Mouse (Mus musculus): ENCODE data around the gene Nckap5.

Gene Nckap5

DNA sequence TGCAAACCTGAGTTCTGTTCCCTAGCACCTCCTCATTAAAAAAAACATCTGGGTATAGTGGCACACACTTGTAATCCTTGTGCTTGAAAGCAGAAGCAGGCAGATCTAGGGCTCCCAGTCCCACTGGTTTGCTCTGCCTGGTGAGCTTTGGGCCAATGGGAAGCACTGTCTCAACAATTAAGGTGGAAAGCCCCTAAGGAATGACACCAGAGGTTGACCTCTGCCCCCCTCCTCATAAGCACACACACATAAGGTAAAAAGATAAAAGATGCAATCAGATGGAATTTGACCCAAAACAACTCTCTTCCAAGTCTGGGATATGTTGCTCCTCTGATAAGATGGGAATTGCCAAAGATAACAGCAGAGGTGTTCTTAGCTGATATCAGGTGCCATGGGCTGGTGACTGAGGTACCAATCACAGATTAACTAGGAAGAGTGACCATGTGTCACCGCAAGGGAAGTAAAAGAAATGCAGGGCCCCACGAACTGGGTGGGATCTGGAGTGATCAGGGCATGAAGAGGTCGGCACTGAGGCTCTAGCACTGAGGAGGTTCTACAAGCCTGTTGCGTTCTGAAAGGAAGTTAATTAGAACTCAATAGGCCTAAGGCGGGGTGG lies 110.8 kb downstream of the Nckap5 start:
- no peak for DNase-seq (ENCODE audit: extremely low read depth, insufficient read length, low spot score)

DNA sequence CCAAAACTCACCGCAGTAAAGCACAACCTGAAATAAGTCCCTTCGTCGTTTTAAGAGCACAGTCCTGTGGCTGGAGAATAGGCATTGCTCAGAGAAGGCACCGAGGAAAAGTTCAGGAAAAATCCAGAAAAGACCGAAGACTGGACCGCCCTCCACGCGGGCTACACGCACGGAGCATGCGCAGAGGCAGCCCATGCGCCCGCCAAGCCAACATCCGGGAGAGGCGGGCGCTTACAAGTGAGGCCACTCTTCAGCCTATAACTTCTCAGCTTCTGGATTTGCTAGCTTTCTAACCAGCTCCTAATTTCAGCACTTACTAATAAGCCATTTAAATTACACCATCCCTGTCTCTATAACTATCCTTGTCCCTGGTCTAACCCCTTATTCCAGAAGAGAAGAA lies 124.0 kb downstream of the Nckap5 start:
- no peak for DNase-seq (ENCODE audit: extremely low read depth, insufficient read length, low spot score)

DNA sequence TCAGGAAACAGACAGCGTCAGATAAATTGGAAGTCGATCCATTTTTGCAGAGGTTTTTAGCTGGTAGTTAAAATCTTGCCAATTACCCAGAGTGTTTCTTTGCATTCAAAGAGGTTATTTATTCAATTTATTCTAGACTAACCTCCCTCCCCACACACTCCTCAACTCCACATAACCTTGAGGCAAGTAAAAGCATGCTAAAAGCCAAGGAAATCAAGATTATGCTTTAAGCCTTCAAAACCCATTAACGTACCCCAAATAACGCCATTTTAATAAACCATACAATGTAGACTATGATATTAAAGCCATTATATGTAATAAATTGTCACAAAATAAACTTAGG lies 129.7 kb downstream of the Nckap5 start:
- DNase-seq (ENCODE audit: extremely low read depth, insufficient read length, low spot score): no peak

DNA sequence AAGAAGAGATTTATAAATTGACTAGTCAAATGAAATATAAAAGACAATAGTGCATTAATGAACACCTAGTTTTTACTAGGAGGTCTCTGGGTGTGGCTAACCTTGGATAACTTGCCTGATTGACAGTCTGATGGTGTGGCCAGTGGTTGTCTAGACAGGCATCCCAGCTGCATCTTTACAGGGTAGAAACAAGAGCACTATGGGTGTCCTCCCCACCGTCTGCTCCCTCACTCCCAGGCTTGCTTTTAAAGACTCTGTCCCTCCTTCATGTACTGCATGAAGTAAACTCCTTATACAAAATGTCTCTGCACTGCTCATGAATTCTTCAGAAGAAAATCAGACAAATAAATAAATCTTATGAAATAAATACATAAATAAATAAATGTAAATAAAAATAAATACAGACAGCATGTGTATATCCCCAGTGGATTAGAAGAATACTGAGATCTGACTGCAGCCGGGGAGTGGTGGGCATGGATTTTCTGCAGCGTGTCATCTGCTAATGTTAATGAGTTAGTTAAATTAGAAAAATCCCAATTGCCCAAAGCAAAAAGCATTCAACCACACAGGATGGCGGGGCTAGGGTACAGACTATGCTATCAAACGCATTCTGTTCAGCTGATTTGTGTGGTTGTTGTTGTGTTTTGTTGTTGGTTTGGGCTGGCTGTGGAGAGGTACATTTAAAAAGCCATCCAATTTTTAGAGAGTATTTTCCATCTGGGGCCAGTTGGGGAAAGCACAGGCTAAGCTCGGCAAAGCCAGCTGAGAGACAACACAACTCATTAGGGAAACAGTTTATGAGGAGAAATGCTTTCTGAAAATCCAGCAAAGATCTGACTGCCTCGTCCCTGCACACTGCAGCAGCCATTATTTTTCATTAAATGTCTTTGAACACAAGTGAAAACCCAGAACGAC lies 130.3 kb downstream of the Nckap5 start:
- no peak for DNase-seq (ENCODE audit: extremely low read depth, insufficient read length, low spot score)

DNA sequence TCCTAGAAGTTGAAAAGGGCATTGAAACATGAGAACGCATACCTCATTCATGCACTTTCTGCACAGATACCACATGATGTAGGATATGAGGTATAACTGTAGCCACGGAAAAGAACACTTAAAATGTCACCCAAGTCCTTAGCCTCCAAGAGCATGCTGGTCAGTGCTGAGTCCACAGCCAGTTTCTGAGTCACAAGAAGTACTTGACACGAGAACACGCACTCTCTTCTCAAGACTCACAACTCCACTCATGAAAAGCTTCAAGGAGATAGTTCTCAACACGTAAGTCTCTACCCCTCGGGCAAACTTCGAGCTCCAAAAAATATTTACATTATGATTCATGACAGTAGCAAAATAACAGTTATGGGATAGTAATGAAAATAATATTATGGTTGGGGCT lies 137.0 kb downstream of the Nckap5 start:
- DNase-seq (ENCODE audit: extremely low read depth, insufficient read length, low spot score): no peak

DNA sequence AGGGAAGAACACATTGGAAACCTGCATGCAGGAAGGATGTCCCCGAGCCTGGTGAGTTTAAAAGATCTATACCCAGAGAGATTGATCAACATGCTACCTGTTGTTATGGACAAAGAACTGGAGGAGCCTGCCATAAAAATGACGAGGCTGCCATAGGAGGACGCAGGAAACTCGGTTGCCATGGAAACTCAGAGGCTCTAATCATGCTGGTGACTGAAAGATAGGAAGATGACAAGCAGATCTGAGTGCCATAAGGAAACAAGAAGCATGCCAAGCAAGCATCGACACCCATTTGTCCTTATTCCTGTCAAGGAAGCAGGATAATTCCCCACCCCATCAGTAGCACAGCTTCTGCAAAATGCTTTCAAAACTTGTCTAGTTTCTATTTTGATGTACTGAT lies 142.0 kb downstream of the Nckap5 start:
- DNase-seq (ENCODE audit: extremely low read depth, insufficient read length, low spot score): no peak

DNA sequence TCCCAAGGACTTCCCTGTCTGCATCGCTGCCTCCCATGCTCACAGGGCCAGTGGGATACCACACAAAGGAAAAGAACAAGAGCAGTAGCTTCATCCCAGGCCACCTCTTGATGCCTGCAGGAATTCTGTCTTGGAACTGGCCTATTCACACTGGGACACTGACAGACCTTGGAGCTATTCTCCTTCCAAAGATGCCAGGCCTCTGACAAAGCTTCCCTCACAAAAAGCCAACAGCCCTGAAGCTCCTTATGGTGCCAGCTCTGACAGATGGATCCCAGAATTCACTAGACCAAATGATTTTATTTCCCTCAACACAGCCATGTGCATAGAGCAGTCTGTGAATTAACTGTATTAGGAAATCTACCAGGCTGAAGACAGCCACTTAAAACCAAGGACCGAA lies 143.9 kb downstream of the Nckap5 start:
- DNase-seq (ENCODE audit: extremely low read depth, insufficient read length, low spot score): no peak

DNA sequence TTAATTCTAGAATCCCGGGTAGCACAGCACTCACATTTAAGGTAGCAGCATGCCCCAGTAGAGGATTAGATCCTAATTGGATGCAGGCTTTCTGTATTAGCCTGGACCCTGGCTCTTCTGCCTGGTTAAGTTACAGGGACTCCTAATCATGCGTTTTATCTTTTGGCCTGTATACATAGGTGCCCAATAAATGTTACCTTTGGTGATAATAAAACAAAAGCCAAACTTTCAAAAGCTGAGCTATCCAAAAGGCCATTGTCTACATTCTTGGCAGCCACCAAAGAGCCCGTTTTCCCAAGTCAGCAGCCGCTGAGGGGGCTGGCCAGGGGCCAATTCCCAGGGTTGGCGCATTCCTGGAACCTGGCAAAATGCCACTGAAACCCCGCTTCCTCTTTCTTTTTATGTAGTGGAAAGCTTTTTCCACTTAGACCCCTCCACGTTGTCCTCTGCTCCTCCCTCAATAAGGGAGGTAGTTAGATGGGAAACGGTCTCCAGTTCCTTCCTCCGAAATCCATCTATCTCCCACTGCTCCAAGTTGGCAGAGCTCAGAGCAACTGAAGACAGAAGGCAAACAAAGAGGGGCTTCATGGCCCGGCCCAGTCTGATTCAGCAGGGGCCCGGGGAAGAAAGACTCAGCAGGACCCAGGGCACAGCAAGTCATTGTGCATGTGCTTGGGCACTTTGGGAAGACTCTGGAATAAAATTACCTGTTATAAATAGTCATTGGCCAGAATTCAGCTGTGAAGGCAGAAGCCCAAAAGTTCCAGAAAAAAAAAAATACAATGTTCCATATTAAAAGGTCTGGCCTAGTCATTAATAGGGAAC lies 146.8 kb downstream of the Nckap5 start:
- peak; percentile 25 for DNase-seq (ENCODE audit: extremely low read depth, insufficient read length, low spot score)

DNA sequence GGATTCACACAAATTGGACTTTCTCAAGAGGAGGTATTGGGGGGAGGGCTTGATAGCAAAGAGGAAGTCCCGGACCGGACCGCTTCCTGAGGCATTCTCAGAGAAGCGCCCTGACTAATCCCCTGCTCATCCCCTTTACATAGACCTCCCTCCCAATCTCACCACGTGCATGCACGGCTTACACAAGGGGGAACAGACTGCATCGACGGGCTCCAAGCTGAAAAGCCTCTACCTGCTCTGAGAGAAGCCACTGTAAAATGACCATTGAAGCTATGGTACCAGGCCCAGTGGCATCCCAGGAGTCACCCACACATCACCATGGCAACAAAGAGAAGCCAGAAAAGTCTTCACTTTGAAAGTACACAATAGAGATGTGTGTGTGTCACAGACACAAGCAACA lies 148.8 kb downstream of the Nckap5 start:
- no peak for DNase-seq (ENCODE audit: extremely low read depth, insufficient read length, low spot score)

DNA sequence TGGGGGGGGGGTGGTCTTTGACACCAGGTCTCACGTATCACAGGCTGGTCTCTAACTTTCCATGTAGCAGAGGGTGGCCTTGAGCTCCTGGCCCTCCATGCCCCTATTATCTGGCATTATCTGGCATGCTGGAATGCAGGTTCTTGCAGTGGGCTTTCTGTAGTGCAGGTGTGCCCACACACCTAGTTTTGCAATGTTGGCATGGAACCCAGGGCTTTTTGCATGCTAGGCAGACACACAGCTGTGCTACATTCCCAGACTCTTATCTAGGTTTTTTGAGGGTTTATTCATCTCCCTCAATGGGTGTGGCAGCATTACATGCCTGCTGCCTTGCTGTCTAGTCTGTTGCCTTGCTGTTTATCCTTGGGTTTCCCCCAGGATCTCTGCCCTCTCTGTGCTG lies 151.3 kb downstream of the Nckap5 start:
- DNase-seq (ENCODE audit: extremely low read depth, insufficient read length, low spot score): no peak

DNA sequence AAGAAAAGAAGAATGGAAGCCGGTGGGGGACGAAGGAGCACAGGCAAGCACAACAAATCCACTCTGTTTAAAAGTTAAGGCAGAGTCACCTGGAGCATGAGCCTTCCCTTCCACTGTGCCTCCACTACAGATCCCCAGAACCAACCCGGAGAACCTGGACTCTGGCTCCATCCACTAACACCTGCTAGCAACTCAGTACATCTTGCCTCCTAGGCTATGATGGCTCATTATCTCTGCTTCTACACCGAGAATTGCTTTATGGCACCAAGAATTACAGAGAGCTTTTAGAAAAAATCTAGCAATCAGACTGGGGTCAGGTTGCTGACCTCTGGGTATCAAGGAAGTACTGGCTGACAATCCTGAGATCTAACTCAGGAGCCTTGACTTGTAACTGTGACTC lies 153.3 kb downstream of the Nckap5 start:
- DNase-seq (ENCODE audit: extremely low read depth, insufficient read length, low spot score): no peak

DNA sequence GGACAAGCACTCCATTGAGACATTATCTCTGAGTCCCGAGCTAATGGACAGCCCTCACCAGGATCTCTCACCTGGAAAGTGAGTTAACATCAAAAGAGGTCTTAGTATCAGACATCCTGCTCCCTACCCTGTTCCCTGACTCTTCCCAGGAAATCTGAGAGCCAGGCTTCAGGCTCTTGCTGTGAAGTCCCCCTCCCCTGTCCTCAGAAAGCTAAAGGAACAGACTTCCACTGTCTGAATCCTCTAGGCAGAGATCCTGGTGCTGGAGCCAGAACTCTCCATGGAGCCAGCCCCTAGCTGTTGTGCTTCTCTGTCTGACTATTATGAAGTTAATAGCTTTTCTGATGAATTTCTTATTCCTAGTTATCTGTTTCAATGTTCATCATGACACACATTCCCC lies 153.8 kb downstream of the Nckap5 start:
- no peak for DNase-seq (ENCODE audit: extremely low read depth, insufficient read length, low spot score)

DNA sequence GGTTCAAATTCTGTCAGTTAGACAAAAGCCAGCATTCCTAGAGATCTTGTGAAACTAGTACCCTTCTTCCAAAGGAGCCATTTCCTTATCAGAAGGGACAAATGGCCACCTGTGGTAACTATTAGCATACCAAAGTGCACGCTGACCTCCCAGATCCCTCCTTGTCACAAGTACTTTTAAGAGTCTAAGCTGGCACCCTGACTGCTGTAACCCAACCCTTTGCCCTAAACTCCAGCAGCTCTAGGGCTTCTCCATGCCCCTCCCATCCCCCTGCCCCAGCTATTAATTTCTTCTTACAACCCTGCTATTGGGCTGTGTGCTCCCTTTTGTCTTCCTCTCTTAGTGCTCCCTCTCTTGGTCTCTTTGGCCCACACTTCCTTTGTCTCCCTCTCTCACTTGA lies 155.5 kb downstream of the Nckap5 start:
- DNase-seq (ENCODE audit: extremely low read depth, insufficient read length, low spot score): no peak

DNA sequence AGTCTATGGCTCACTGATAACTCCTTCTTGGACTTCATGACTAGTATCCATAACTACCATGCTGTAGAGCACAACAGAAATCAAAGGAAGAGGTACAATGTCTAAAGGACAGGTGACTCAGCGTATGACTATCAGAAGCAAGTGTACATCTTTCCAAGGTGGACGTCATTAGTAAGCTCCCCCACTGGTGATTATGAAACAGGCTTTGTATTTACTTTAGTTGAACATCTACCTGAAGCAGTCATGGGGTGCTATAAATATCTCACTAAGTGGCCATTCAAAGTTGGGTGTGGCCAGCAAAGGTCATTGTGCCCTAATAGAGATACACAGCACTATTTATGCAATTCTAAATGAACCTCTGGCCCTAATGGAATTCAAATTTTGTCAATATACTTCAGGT lies 157.4 kb downstream of the Nckap5 start:
- DNase-seq (ENCODE audit: extremely low read depth, insufficient read length, low spot score): no peak

DNA sequence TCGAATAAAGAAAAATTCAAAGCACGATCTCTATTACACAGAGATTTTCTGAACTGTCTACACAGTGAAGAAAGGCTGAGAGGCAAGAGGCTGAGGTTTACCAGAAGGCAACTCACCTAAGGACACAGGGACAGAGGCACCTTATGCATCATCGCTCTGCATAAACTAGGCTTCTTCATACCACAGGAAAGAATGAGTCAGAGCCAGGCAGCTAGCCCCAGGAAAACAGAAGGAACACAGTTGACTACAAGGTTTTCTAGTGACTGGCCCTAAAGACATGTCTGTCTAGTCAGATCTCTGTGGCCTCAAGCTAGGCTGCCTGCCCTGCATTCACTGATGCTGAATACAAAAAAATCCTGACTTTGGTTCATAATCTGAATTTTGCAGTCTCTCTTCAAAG lies 160.1 kb downstream of the Nckap5 start:
- peak; percentile 41 for DNase-seq (ENCODE audit: extremely low read depth, insufficient read length, low spot score)

DNA sequence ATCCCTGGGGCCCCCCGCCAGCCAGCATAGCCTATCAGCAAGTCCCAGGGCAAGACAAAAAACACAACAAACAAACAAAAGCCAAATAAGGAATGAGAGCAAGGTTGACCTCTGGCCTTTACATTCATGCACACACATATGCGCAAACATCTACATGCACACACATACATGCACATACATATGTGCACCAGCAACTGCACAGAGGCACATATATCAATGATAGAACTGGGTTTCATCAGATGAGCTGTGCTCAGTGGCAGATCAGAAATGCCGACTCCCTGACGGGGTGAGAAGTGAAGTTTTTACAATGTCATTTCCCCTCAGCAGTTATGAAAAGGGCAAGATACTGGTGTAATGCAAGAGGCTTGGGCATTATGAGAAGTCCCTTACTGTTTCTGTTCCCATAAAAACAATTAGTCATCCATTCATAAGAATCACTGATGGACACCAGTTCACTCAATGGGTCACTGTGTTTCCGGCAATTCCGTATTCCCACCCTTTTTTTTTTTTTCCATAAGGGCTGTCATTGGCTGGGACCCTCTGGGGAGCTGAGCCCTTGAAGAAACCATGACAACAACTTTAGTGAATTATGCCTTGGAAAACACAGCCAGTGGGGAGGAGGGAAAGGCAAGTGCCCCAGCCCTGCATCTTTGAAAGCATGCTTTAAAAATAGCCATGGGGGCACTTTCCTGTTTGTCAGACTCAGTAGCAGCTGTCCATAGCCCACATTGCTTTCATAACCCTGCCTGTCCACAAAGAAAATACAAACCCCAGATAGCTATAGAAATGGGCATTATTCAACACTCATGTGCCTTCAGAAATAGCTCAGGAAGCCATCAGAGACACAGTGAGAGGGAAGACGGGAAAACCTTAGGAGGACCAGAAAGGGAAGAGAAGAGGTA lies 170.2 kb downstream of the Nckap5 start:
- DNase-seq (ENCODE audit: extremely low read depth, insufficient read length, low spot score): no peak

DNA sequence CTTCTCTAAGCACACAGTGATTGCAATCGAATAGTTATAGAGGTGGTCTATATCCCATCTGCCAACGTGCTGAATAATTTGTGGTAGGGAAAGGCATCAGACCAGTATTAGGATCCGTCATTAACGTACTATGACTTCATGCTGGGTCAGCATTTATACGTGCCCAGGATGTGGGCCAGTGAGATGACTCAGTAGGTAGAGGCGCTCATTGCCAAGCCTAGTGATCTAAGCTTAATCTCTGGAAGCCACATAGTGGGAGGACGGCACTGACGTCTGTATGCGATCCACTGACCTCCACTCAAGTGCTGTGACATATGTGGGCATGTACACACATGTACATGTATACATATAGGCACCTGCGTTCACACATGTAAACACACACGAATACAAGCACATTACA lies 171.9 kb downstream of the Nckap5 start:
- DNase-seq (ENCODE audit: extremely low read depth, insufficient read length, low spot score): peak; percentile 3

DNA sequence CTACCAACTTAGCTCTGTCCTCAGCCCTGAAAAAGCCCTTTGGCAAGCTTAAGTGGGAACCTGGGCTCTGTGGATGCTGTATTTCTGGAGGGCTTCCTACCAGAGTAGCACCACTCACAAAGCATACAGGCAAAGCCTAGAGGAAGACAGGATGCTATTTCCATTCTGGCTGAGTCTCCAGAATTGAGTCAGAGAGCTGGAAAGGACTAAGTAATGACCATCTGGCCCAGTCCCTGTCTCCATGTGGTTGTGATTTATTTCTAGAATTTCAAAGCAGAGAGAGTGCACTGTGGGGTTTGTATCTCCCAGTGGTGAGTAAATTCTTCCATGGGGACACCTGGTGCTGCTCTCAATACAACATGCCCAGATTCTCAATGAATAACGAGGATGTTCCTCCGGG lies 174.4 kb downstream of the Nckap5 start:
- no peak for DNase-seq (ENCODE audit: extremely low read depth, insufficient read length, low spot score)

DNA sequence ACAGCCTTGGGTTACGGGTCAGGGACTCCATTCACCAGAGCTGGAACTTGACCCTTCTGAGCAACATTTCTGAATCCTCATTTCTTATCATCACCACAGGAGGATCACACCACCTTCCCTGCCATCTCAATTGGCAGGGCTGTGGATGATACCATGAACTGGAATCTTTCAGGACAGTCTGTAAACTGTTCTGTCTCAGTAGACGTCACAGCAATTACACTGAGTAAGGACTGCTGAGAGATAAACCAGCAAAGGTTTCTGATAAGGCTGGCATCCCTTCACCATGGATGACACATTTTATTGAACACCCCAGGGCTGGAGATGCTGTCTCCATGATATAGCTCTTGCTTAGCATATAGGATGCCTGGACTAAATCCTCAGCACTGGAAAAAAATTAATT lies 178.5 kb downstream of the Nckap5 start:
- DNase-seq (ENCODE audit: extremely low read depth, insufficient read length, low spot score): no peak

DNA sequence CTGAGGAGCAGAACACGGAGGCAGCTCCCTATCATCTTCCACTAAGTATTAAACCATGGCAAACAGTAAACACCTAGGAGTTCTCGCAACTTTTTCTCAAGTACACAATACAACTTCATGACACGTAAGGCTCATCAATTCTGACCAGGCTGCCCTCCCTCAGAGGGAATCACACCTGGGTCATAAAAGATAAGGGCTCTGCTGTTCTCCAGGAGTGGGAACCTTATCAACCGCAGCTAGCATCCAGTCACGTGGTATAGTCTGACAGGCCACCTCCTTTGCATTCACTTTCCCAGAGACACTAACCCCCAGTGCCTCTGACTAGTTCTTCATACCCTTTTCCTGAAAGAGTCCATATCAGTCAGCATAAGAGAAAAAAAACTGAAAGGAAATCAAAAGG lies 179.8 kb downstream of the Nckap5 start:
- DNase-seq (ENCODE audit: extremely low read depth, insufficient read length, low spot score): no peak

DNA sequence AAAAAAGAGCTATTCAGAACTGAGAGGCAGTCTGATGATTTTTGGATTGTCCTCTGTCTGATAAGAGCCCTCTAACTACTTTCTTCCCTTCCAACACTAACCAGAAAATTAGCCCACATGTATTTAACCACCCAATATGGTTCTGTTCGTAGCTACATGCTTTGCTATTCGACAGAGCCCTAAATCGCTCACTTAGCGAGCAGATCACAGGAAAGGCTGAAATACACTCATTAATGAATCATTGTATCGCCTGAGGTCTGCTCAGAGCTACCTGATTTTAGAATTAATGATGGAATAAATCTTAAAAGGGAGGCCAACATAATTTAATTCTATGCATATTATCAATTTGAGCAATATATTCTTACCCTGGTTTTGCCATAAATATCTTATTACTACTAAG lies 187.8 kb downstream of the Nckap5 start:
- no peak for DNase-seq (ENCODE audit: extremely low read depth, insufficient read length, low spot score)
